Mouse (Mus musculus) CD4-positive naive resting alpha-beta T cell, adult 76 days (primary cell): ENCODE measurements around the gene Grm6. TPM values are rescaled to one million over a fixed set of nuclear protein-coding genes. Genes with fewer than 3 reads are reported as not detected.

ENCODE experiments used
- total RNA-seq: library from RNA; stranded (reverse); gene quantifications from one replicate; pipeline ENCODE4 v1.2.4, GENCODE M21; 2023

Grm6 gene
- total RNA-seq: 3.1 TPM

DNA sequence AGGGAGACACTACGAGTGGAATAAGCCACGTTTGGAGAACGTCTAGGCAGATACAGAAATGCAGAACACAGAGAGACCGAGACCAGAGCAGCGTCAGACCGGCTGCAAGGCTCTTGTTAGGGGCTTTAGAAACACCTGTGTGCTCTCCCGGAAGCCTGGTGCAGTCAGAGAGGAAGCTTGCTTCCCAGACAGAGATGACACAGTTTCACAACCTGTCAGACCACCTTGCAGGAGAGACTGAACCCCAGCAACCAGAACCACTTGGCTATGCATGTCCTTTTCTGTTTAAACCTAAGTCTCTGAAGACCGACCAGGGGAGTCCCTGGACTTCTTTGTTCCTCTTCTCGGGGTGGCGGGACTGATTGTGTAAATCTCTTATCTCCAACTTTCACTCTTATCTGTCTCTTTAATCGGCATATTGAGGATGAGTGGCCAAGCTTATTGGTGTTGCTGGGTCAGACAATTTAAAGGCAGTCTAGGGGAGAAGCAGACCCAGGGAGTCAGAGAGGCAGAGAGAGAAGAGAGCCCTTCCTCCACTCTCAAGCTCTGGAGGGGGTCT, at the start of gene Grm6:
Gene Grm6, plus strand, starts transcription at position 509 of the 559 bp plus-strand sequence.

GRCm38 (mm10) chr11:50827010-50827953, 23.2 kb upstream of the Grm6 start, which contains the start of gene Zfp354c:
TSS of gene Zfp354c (minus strand) at chr11:50827724.

DNA sequence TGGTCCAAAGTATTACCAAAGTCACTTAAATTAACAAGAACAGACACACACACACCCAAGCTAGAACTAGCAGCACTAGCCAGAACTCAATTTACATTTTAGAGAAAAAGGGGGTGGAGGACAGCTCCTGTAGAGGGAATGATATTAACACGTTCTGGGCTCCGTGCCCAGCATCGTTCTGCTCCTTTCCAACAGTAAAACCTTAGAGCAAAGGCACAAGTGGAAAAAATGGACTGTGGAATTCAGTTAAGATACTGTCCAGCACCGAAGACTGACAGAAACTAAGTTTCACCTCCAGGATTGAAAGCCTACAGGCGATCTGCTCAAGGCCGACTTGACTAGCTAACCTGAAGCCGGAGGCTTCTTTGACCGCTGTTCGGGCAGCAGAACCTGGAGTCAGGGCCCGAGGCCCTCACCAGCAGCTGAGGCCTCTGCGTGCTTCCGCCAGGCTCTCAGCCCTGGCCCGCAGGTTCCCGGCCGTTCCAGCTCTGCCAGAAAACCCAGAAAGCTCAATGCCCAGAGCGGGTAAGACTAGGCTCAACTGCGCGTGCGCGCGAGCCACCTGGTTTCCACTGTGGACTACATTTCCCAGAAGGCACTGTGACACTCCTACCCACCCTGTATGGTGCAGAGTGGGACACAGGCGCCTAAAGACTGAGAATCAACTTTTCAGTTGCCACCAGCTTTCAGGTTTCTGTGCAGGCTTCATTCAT, 9.3 kb upstream of the Grm6 start, which contains the start of gene Zfp879:
Gene Zfp879, minus strand, starts transcription at position 530 of the 713 bp plus-strand sequence.

GRCm38 (mm10) chr11:50887390-50888128, 37.1 kb downstream of the Grm6 start, which contains the start of gene Zfp454:
TSS of gene Zfp454 (minus strand) at chr11:50887651.

Other genes starting within 250 kb of the Grm6 start
- not detected for gene Adamts2, start 248.6 kb upstream of the Grm6 start, total RNA-seq
- gene Zfp354c, start 23.0 kb upstream of the Grm6 start, total RNA-seq: 7.1 TPM
- 0.32 TPM for gene Zfp879, start 9.1 kb upstream of the Grm6 start, total RNA-seq
- gene Zfp454, start 37.0 kb downstream of the Grm6 start, total RNA-seq: not detected
- gene Zfp2, start 65.5 kb downstream of the Grm6 start, total RNA-seq: 4.1 TPM
- gene Zfp354b, start 80.9 kb downstream of the Grm6 start, total RNA-seq: not detected
- not detected for gene 4933414I15Rik, start 93.1 kb downstream of the Grm6 start, total RNA-seq
- not detected for gene Prop1, start 103.1 kb downstream of the Grm6 start, total RNA-seq
- gene Olfr1378, start 115.8 kb downstream of the Grm6 start, total RNA-seq: not detected
- not detected for gene Olfr1377, start 131.3 kb downstream of the Grm6 start, total RNA-seq
- gene Olfr51, start 152.9 kb downstream of the Grm6 start, total RNA-seq: not detected
- gene Olfr54, start 163.6 kb downstream of the Grm6 start, total RNA-seq: not detected
- not detected for gene Olfr1375, start 197.4 kb downstream of the Grm6 start, total RNA-seq
- gene Zfp354a, start 208.6 kb downstream of the Grm6 start, total RNA-seq: not detected